Mouse (Mus musculus): Measurements from ENCODE around the gene Ccn6. TPM values are rescaled to one million over a fixed set of nuclear protein-coding genes. Genes with fewer than 3 reads are reported as not detected.

Ccn6 gene
- polyA plus RNA-seq, 1 experiment from 2014 or later, result 0.40 TPM

GRCm38 (mm10) chr10:39106413-39106812 is 57.2 kb downstream of the Ccn6 start:
- peaks cover 58% of the 10 kb centered on the region for H3K36me3 ChIP-seq
- H3K9me3 ChIP-seq, result no peaks in the 10 kb centered on the region
- H3K4me1 ChIP-seq, result no peaks in the 10 kb centered on the region
- no peak overlapping the region for H3K4me2 ChIP-seq
- no peak for ATAC-seq (ENCODE audit: borderline replicate concordance, extremely low read depth, low FRiP score, low TSS enrichment)
- H3K27me3 ChIP-seq, result no peaks in the 10 kb centered on the region
- H3K27ac ChIP-seq, result no peak overlapping the region
- 60% methylated on average over 3 of the region's 3 CpGs for WGBS
- no peak overlapping the region for H3K9ac ChIP-seq
- no peak overlapping the region for H3K4me3 ChIP-seq

GRCm38 (mm10) chr10:39104803-39105449 is 58.7 kb downstream of the Ccn6 start:
- Histone ChIP-seq H3K9ac (no peak overlapping the region), H3K4me3 (no peak overlapping the region), H3K4me2 (no peak overlapping the region), H3K4me1 (no peaks in the 10 kb centered on the region), H3K27me3 (no peaks in the 10 kb centered on the region), H3K36me3 (peaks cover 45% of the 10 kb centered on the region), H3K27ac (no peak overlapping the region), H3K9me3 (no peaks in the 10 kb centered on the region)
- ATAC-seq (ENCODE audit: borderline replicate concordance, extremely low read depth, low FRiP score, low TSS enrichment), result no peak
- WGBS, result 82% methylated on average over 8 of the region's 8 CpGs

Other genes starting within 250 kb of the Ccn6 start
- gene Lama4, start 198.3 kb downstream of the Ccn6 start, polyA plus RNA-seq (2015; fragmentation: Nextera tagmentation; extraction: Ambion mirVana), result 111 and 115 TPM in 2 replicates
- gene Fam229b, start 29.9 kb downstream of the Ccn6 start, polyA plus RNA-seq (2015; fragmentation: Nextera tagmentation; extraction: Ambion mirVana), result 10.4 and 12.0 TPM in 2 replicates
- gene Tube1, start 29.8 kb downstream of the Ccn6 start, polyA plus RNA-seq (2015; fragmentation: Nextera tagmentation; extraction: Ambion mirVana), result 18.8 and 20.2 TPM in 2 replicates
- 19.0 and 21.4 TPM in 2 replicates for gene Fyn, start 205.1 kb upstream of the Ccn6 start, polyA plus RNA-seq (2015; fragmentation: Nextera tagmentation; extraction: Ambion mirVana)